Mouse (Mus musculus) spleen, adult 10 weeks (tissue): Measurements from ENCODE around the gene Arx. TPM values are rescaled to one million over a fixed set of nuclear protein-coding genes. Genes with fewer than 3 reads are reported as not detected.

Source experiments
- polyA plus RNA-seq: library from polyadenylated mRNA; stranded (reverse); fragments of 350-450 nt; fragmentation: Illumina TruSeq; extraction: RNeasy Lipid Tissue Mini Kit (QIAGEN cat#74804); gene quantifications from one replicate; pipeline ENCODE4 v1.2.3, GENCODE M21; 2015; ENCODE audit warnings: low replicate concordance; ENCODE audit not compliant: insufficient read depth

Gene Arx
- polyA plus RNA-seq: not detected

DNA sequence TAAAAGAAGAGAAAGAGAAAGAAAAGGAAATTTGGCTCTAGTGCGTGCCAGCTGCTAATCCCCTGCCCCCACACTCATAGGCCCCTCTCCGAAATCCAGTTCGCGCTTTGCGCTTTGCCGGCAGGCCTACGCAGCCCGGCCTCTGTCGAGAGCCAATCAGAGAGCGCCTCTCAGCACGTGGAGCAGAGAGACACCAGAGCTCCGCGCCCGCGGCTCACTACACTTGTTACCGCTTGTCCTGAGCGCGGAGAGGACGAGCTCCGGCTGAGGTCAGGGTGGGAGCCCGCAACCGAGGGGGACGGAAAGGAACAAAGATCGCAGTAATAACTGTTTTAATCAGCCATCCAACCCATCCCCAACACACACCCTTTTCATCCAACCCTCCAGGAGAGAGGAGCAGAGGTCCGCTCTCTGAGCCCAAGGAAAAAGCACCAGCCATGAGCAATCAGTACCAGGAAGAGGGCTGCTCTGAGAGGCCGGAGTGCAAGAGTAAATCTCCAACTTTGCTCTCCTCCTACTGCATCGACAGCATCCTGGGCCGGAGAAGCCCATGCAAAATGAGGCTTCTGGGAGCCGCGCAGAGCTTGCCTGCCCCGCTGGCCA, at the start of gene Arx:
Gene Arx, plus strand, starts transcription at position 155 of the 603 bp plus-strand sequence.

